Comparison of ENCODE assay signal across 28 mouse cellular contexts in genomic region chr15:20660221-20660620, GRCm38 (mm10). TPM values are rescaled to one million over a fixed set of nuclear protein-coding genes. Genes with fewer than 3 reads are reported as not detected.
DNase-seq lines count a peak whose midpoint lies in the region; ATAC-seq lines count a peak whose summit lies in the region.
"Had no signal": no experiment of that assay in that cellular context is flagged by ENCODE, and none has a peak within 500 bp of the region (broad histone marks: within the 10 kb centered on the region; RNA-seq: fewer than 3 reads in every experiment).

No protein-coding gene starts in this region.

- ATAC-seq in hindbrain, embryonic 14.5 days (ENCODE audit: low FRiP score): no peak
- ATAC-seq in hindbrain, embryonic 11.5 days (ENCODE audit: low FRiP score): no peak
- ATAC-seq: CD4-positive, CD25-positive, alpha-beta regulatory T cell, adult 4 months; forebrain, embryonic 13.5 days; forebrain, embryonic 16.5 days had no signal

- intact Hi-C loops in left cerebral cortex, postnatal 14 days (cut with DNase I): no loop called here
- intact Hi-C loops in left cerebral cortex, postnatal 4 days (cut with DNase I): no loop called here

- no peaks in the 10 kb centered on the region for H3K36me3 ChIP-seq in hindbrain, embryonic 14.5 days (replicated peaks; ENCODE audit: control insufficient read depth, insufficient read depth)
- no peaks in the 10 kb centered on the region for H3K36me3 ChIP-seq in hindbrain, embryonic 11.5 days (ENCODE audit: control insufficient read depth, insufficient read depth, low read length)
- H3K36me3 ChIP-seq: embryonic facial prominence, embryonic 13.5 days; forebrain, embryonic 10.5 days; heart, embryonic 12.5 days; heart, embryonic 15.5 days; hindbrain, embryonic 10.5 days; hindbrain, embryonic 15.5 days had no signal

- H3K27me3 ChIP-seq in hindbrain, embryonic 14.5 days (ENCODE audit: control insufficient read depth, insufficient read depth, low read length): no peaks in the 10 kb centered on the region
- no peaks in the 10 kb centered on the region for H3K27me3 ChIP-seq in hindbrain, embryonic 11.5 days (ENCODE audit: control insufficient read depth, insufficient read depth, low read length)
- H3K27me3 ChIP-seq: embryonic facial prominence, embryonic 13.5 days; forebrain, embryonic 13.5 days; heart, embryonic 12.5 days; heart, embryonic 15.5 days; hindbrain, embryonic 15.5 days had no signal

- no peak overlapping the region for H3K4me3 ChIP-seq in hindbrain, embryonic 14.5 days (replicated peaks; ENCODE audit: low read length)
- no peak overlapping the region for H3K4me3 ChIP-seq in hindbrain, embryonic 11.5 days (ENCODE audit: low read depth, low read length)
- H3K4me3 ChIP-seq: embryonic facial prominence, embryonic 13.5 days; forebrain, embryonic 10.5 days; forebrain, embryonic 13.5 days; heart, embryonic 12.5 days; heart, embryonic 15.5 days; hindbrain, embryonic 10.5 days; hindbrain, embryonic 15.5 days had no signal

- no peaks in the 10 kb centered on the region for H3K9me3 ChIP-seq in hindbrain, embryonic 14.5 days (ENCODE audit: control insufficient read depth, low read length)
- H3K9me3 ChIP-seq in hindbrain, embryonic 11.5 days (ENCODE audit: control insufficient read depth, low read length): no peaks in the 10 kb centered on the region
- H3K9me3 ChIP-seq: embryonic facial prominence, embryonic 13.5 days; forebrain, embryonic 10.5 days; forebrain, embryonic 13.5 days; heart, embryonic 12.5 days; heart, embryonic 15.5 days; hindbrain, embryonic 10.5 days; hindbrain, embryonic 15.5 days had no signal

- H3K4me2 ChIP-seq in hindbrain, embryonic 14.5 days (replicated peaks): no peak overlapping the region
- H3K4me2 ChIP-seq in hindbrain, embryonic 11.5 days (replicated peaks; ENCODE audit: low read depth, low read length): no peak overlapping the region
- H3K4me2 ChIP-seq: embryonic facial prominence, embryonic 13.5 days; forebrain, embryonic 13.5 days; heart, embryonic 12.5 days; heart, embryonic 15.5 days; hindbrain, embryonic 15.5 days had no signal

- H3K4me1 ChIP-seq in hindbrain, embryonic 14.5 days (replicated peaks; ENCODE audit: control insufficient read depth, insufficient read depth, low read length): no peaks in the 10 kb centered on the region
- no peaks in the 10 kb centered on the region for H3K4me1 ChIP-seq in hindbrain, embryonic 11.5 days (replicated peaks; ENCODE audit: control insufficient read depth, insufficient read depth, low read length)
- H3K4me1 ChIP-seq: embryonic facial prominence, embryonic 13.5 days; forebrain, embryonic 10.5 days; forebrain, embryonic 13.5 days; heart, embryonic 12.5 days; heart, embryonic 15.5 days; hindbrain, embryonic 10.5 days; hindbrain, embryonic 15.5 days had no signal

- H3K27ac ChIP-seq in hindbrain, embryonic 14.5 days: no peak overlapping the region
- H3K27ac ChIP-seq in hindbrain, embryonic 11.5 days (ENCODE audit: low read depth, low read length): no peak overlapping the region
- H3K27ac ChIP-seq: embryonic facial prominence, embryonic 13.5 days; forebrain, embryonic 10.5 days; forebrain, embryonic 13.5 days; heart, embryonic 15.5 days; hindbrain, embryonic 10.5 days; hindbrain, embryonic 15.5 days had no signal

- DNase-seq in hindbrain, embryonic 14.5 days (ENCODE audit: low spot score): peak; percentile 11
- DNase-seq in hindbrain, embryonic 11.5 days (ENCODE audit: low spot score): no peak
- DNase-seq in left cerebral cortex, postnatal 14 days (ENCODE audit: low spot score in 2 of 2): peak; percentile 8 to 27
- no peak for DNase-seq in left cerebral cortex, postnatal 4 days
- peak; percentile 35 for DNase-seq in brain, adult 2 months (ENCODE audit: low read depth, low spot score)
- DNase-seq in right cerebral cortex, postnatal 14 days: peak; percentile 21
- DNase-seq in cerebellum, adult 8-10 months: no peak
- DNase-seq: adrenal gland, adult 2 months; adrenal gland, postnatal 14 days; cerebellum, adult 11-12 months; cerebellum, adult 9-10 months; cerebellum, postnatal 14 days; gastrocnemius, postnatal 25 days; heart, adult 18-20 months; heart, postnatal 10 days; heart, postnatal 36 days had no signal

- 74% methylated on average over 2 of the region's 2 CpGs for WGBS in hindbrain, embryonic 14.5 days
- WGBS in hindbrain, embryonic 11.5 days: 69% methylated on average over 2 of the region's 2 CpGs

- H3K9ac ChIP-seq in hindbrain, embryonic 14.5 days: no peak overlapping the region
- no peak overlapping the region for H3K9ac ChIP-seq in hindbrain, embryonic 11.5 days (ENCODE audit: low read depth, low read length)
- H3K9ac ChIP-seq: embryonic facial prominence, embryonic 13.5 days; forebrain, embryonic 13.5 days; heart, embryonic 12.5 days; heart, embryonic 15.5 days; hindbrain, embryonic 15.5 days had no signal

RNA-seq across cellular contexts. Expression of gene Acot10, which starts 6.3 kb away (rescaled TPM):
- polyA plus RNA-seq in hindbrain, embryonic 14.5 days (2014; fragmentation: Nextera tagmentation; extraction: Ambion mirVana): 0.18 and 0.25 TPM in 2 replicates
- 0.22 TPM in 1 of 2 replicates, not detected in the other for polyA plus RNA-seq in hindbrain, embryonic 11.5 days (2014; fragmentation: Nextera tagmentation; extraction: Ambion mirVana)
- total RNA-seq in left cerebral cortex, postnatal 14 days (2021): not detected
- total RNA-seq in left cerebral cortex, postnatal 4 days (2021): not detected
- total RNA-seq: adrenal gland, postnatal 14 days; gastrocnemius, adult 8-10 months; gastrocnemius, postnatal 25 days; heart, adult 18-20 months; heart, postnatal 10 days; heart, postnatal 36 days had no signal
- polyA plus RNA-seq: adrenal gland, adult 2 months; brain, embryonic 14.5 days; forebrain, embryonic 10.5 days; forebrain, embryonic 16.5 days; heart, embryonic 12.5 days; intestine, embryonic 14.5 days had no signal

Comparison
In these comparisons a context has a peak if more than half of its experiments do, and no peak if none do; other contexts are left out.
1. DNase-seq: peak in hindbrain, embryonic 14.5 days (single experiment), left cerebral cortex, postnatal 14 days (2 of 2), brain, adult 2 months (single experiment) and right cerebral cortex, postnatal 14 days (single experiment); none in hindbrain, embryonic 11.5 days (single experiment), left cerebral cortex, postnatal 4 days (single experiment) and cerebellum, adult 8-10 months (single experiment).